Mouse (Mus musculus) embryonic fibroblast, embryonic 13.5 days (primary cell): Measurements from ENCODE around the gene Batf3. TPM values are rescaled to one million over a fixed set of nuclear protein-coding genes. Genes with fewer than 3 reads are reported as not detected.
"Not testable (repeated sequence)": the region's sequence is repeated elsewhere in the genome, so short reads cannot be mapped to it uniquely, and the experiment has no call there.

Experiments used
- H3K27ac ChIP-seq: 2 replicates; pipeline ENCODE4 v1.5.1; 2012; ENCODE audit warnings: low read length, control low read depth, inconsistent platforms; ENCODE audit not compliant: insufficient read depth
- H3K4me1 ChIP-seq: 2 replicates; pipeline ENCODE4 v1.6.1; 2011; ENCODE audit warnings: low read length; ENCODE audit not compliant: control insufficient read depth, insufficient read depth
- H3K4me3 ChIP-seq: 2 replicates; pipeline ENCODE4 v1.5.1; 2011; ENCODE audit warnings: mild to moderate bottlenecking, control low read depth, low read length; ENCODE audit not compliant: insufficient read depth
- CTCF ChIP-seq: IDR thresholded peaks from 2 replicates; pipeline ENCODE4 v1.5.1; 2011; ENCODE audit warnings: mild to moderate bottlenecking, control low read depth, low read length, moderate library complexity, borderline replicate concordance; ENCODE audit not compliant: insufficient read depth
- POLR2A ChIP-seq: IDR thresholded peaks from 2 replicates; pipeline ENCODE4 v1.6.1; 2011; ENCODE audit warnings: low read depth, mild to moderate bottlenecking, control low read depth, low read length, moderate library complexity
- polyA plus RNA-seq: library from polyadenylated mRNA; stranded (reverse); fragments of >200 nt; gene quantifications from 2 replicates; pipeline ENCODE4 v1.2.4, GENCODE M21; 2011; ENCODE audit warnings: low read depth; ENCODE audit not compliant: missing spikeins, insufficient read length

The Batf3 gene
- polyA plus RNA-seq, 1 experiment: not detected

GRCm38 (mm10) chr1:191125811-191126638 lies 28.4 kb downstream of the Batf3 start:
- Histone ChIP-seq H3K4me3 (no peak overlapping the region), H3K27ac (no peak overlapping the region), H3K4me1 (peaks cover 7% of the 10 kb centered on the region; the same call in 1 of the 2 replicates)
- TF ChIP-seq CTCF (peak; percentile 68), POLR2A (no peak)

GRCm38 (mm10) chr1:191131692-191132091 lies 34.0 kb downstream of the Batf3 start:
- Histone ChIP-seq H3K27ac (no peak overlapping the region), H3K4me3 (no peak overlapping the region), H3K4me1 (no peaks in the 10 kb centered on the region)
- no peak for TF ChIP-seq POLR2A
- TF ChIP-seq CTCF: no peak

GRCm38 (mm10) chr1:191132240-191132639 lies 34.6 kb downstream of the Batf3 start:
- H3K4me1 ChIP-seq: no peaks in the 10 kb centered on the region
- TF ChIP-seq POLR2A (no peak), CTCF (no peak)
- no peak overlapping the region for H3K4me3 ChIP-seq
- H3K27ac ChIP-seq: no peak overlapping the region

- no peak overlapping the region for H3K4me3 ChIP-seq
- TF ChIP-seq POLR2A (no peak), CTCF (no peak)
- no peaks in the 10 kb centered on the region for H3K4me1 ChIP-seq
- H3K27ac ChIP-seq: no peak overlapping the region
These were observed 35.3 kb downstream of the Batf3 start for GRCm38 (mm10) chr1:191132934-191133333.

GRCm38 (mm10) chr1:191135406-191135805 lies 37.8 kb downstream of the Batf3 start:
- no peak for TF ChIP-seq CTCF
- TF ChIP-seq POLR2A: no peak
- H3K27ac ChIP-seq: no peak overlapping the region
- no peaks in the 10 kb centered on the region for H3K4me1 ChIP-seq
- no peak overlapping the region for H3K4me3 ChIP-seq

- no peaks in the 10 kb centered on the region for H3K4me1 ChIP-seq
- no peak overlapping the region for H3K4me3 ChIP-seq
- H3K27ac ChIP-seq: no peak overlapping the region
- TF ChIP-seq POLR2A (no peak), CTCF (no peak)
These were observed 40.8 kb downstream of the Batf3 start for GRCm38 (mm10) chr1:191138436-191138835.

GRCm38 (mm10) chr1:191138874-191139495 lies 41.3 kb downstream of the Batf3 start:
- H3K4me1 ChIP-seq: no peaks in the 10 kb centered on the region
- TF ChIP-seq POLR2A (no peak), CTCF (no peak)
- no peak overlapping the region for H3K27ac ChIP-seq
- H3K4me3 ChIP-seq: no peak overlapping the region

GRCm38 (mm10) chr1:191140983-191141382 lies 43.3 kb downstream of the Batf3 start:
- Histone ChIP-seq H3K4me1 (no peaks in the 10 kb centered on the region), H3K4me3 (no peak overlapping the region), H3K27ac (no peak overlapping the region)
- no peak for TF ChIP-seq CTCF
- no peak for TF ChIP-seq POLR2A

- H3K4me1 ChIP-seq, H3K4me3 ChIP-seq, H3K27ac ChIP-seq: not testable (repeated sequence)
These were observed 51.8 kb downstream of the Batf3 start for GRCm38 (mm10) chr1:191149489-191149888.

- TF ChIP-seq POLR2A (no peak), CTCF (no peak)
- Histone ChIP-seq H3K4me3 (no peak overlapping the region), H3K27ac (no peak overlapping the region), H3K4me1 (no peaks in the 10 kb centered on the region)
These were observed 53.4 kb downstream of the Batf3 start for GRCm38 (mm10) chr1:191150924-191151605.
